Mouse (Mus musculus) bone marrow macrophage, adult 2 months (primary cell): ENCODE measurements around the gene Unc5a.

Experiments
- CTCF ChIP-seq: IDR thresholded peaks from 2 replicates; pipeline ENCODE4 v1.5.1; 2012; ENCODE audit warnings: low read depth, mild to moderate bottlenecking, low read length, moderate library complexity
- POLR2A ChIP-seq: IDR thresholded peaks from 2 replicates; pipeline ENCODE4 v1.6.1; 2012; ENCODE audit warnings: mild to moderate bottlenecking, low read depth, low read length, borderline replicate concordance

DNA sequence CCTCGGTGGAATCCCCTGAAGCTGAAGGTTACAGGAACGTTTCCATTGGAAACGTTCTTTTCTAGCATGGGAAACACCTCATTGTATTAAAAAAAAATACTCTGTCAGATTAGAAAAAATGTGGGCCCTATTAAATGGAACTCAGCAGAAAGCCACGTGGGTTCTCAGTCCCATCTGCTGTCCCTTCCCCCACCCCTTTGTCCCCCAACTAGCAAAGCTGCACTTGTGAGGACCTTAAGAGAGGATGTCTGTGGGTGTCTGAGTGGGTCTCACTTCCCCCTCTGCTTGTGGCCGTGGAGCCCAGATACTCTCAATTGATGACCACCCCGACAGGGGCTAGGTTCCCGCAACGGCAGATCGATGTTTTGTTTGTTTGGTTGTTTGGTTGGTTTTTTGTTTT lies 27.5 kb upstream of the Unc5a start:
- TF ChIP-seq POLR2A (no peak), CTCF (no peak)
